Mouse (Mus musculus): Measurements from ENCODE around the gene Esp31. TPM values are rescaled to one million over a fixed set of nuclear protein-coding genes. Genes with fewer than 3 reads are reported as not detected.

The Esp31 gene
- polyA plus RNA-seq (2012; rRNA removed) (not detected in 2 replicates), polyA plus RNA-seq (2014; fragmentation: Nextera tagmentation; extraction: Ambion mirVana) (not detected in 2 replicates)

- no peaks in the 10 kb centered on the region for H3K36me3 ChIP-seq (replicated peaks; ENCODE audit: control insufficient read depth, insufficient read depth, low read depth)
- H3K27ac ChIP-seq, result no peak within 1 kb of the TSS
- no peak within 1 kb of the TSS for H3K9ac ChIP-seq (replicated peaks)
- no peak within 1 kb of the TSS for H3K4me3 ChIP-seq (ENCODE audit: insufficient read depth in 1 of 2, low read depth in 2 of 2, low read length in 2 of 2)
- DNase-seq (ENCODE audit: low read depth in 3 of 3, low spot score in 3 of 3), result no peak
- H3K27me3 ChIP-seq (ENCODE audit: control insufficient read depth, insufficient read depth, low read length), result no peaks in the 10 kb centered on the region
- no peak for ATAC-seq (ENCODE audit: insufficient read depth)
- H3K4me2 ChIP-seq (ENCODE audit: low read depth), result no peak within 1 kb of the TSS
- WGBS (ENCODE audit: insufficient replicate concordance), result 56% methylated on average over 2 of the region's 2 CpGs
- H3K4me1 ChIP-seq (replicated peaks; ENCODE audit: control insufficient read depth in 2 of 2, insufficient read depth in 2 of 2, low read length in 1 of 2), result no peaks in the 10 kb centered on the region
- no peaks in the 10 kb centered on the region for H3K9me3 ChIP-seq (ENCODE audit: control insufficient read depth, low read length)
- no peak for TF ChIP-seq EP300 (IDR thresholded peaks at IDR 0.05; ENCODE audit: low read depth)
- TF ChIP-seq CTCF (IDR thresholded peaks at IDR 0.05; ENCODE audit: low read depth), result no peak
Measured at GRCm38 (mm10) chr17:38639147-38639546, at the start of gene Esp31. Gene Esp31, plus strand, starts transcription at chr17:38639447.

Other genes starting within 250 kb of the Esp31 start
- not detected in 2 replicates for gene Esp36, start 219.3 kb upstream of the Esp31 start, polyA plus RNA-seq (2012; rRNA removed)
- not detected in 2 replicates for gene Esp36, start 219.3 kb upstream of the Esp31 start, polyA plus RNA-seq (2014; fragmentation: Nextera tagmentation; extraction: Ambion mirVana)
- gene Esp34, start 85.3 kb upstream of the Esp31 start, polyA plus RNA-seq (2012; rRNA removed), result not detected in 2 replicates
- gene Esp34, start 85.3 kb upstream of the Esp31 start, polyA plus RNA-seq (2014; fragmentation: Nextera tagmentation; extraction: Ambion mirVana), result not detected in 2 replicates

Measured in liver, embryonic 14.5 days (tissue).